Mouse (Mus musculus) liver, adult 2 months (tissue): ENCODE results near the gene B4galt1.

Experiments used
- CTCF ChIP-seq: fragments of 200-500 bp; IDR thresholded peaks from 2 replicates; pipeline ENCODE4 v1.5.1; 2011; ENCODE audit warnings: low read depth, low read length, control low read depth
- POLR2A ChIP-seq: fragments of 200-500 bp; IDR thresholded peaks from 2 replicates; pipeline ENCODE4 v1.6.1; 2011; ENCODE audit warnings: low read length, control low read depth; ENCODE audit not compliant: insufficient read depth; ENCODE audit errors: extremely low read depth

GRCm38 (mm10) chr4:40877528-40877927 lies 23.7 kb upstream of the B4galt1 start:
- no peak for TF ChIP-seq CTCF
- TF ChIP-seq POLR2A = no peak
